8 mouse cellular contexts compared by ENCODE assay signal in genomic region chr2:104750611-104751010, GRCm38 (mm10). TPM values are rescaled to one million over a fixed set of nuclear protein-coding genes. Genes with fewer than 3 reads are reported as not detected.
DNase-seq lines count a peak whose midpoint lies in the region; TF ChIP-seq lines count a peak whose summit lies in the region.

No protein-coding gene starts in this region.

- H3K27ac ChIP-seq in left cerebral cortex, adult 2 months, result no peak overlapping the region

- DNase-seq in adrenal gland, postnatal 14 days, result peak; percentile 46
- DNase-seq in adrenal gland, adult 8-10 months, result no peak
- no peak for DNase-seq in left cerebral cortex, adult 2 months (ENCODE audit: extremely low spot score in 1 of 2, low spot score in 2 of 2)
- no peak for DNase-seq in left cerebral cortex, adult 18-20 months (ENCODE audit: low spot score in 2 of 2)
- DNase-seq in brain, adult 2 months (ENCODE audit: low read depth, low spot score), result peak; percentile 65
- peak; percentile 22 for DNase-seq in lung, postnatal 10 days
- DNase-seq in frontal cortex, postnatal 25 days (ENCODE audit: low spot score in 2 of 2), result no peak
- no peak for DNase-seq in gastrocnemius, postnatal 4 days (ENCODE audit: low spot score in 2 of 2)

- intact Hi-C loops in left cerebral cortex, adult 2 months (cut with DNase I), result no loop called here

- peak; percentile 52 for TF ChIP-seq CTCF in left cerebral cortex, adult 2 months (IDR thresholded peaks at IDR 0.05)

- H3K4me3 ChIP-seq in left cerebral cortex, adult 2 months, result no peak overlapping the region

RNA-seq across cellular contexts. Expression of gene Depdc7, which starts 7.9 kb away (rescaled TPM):
- 1.8 and 5.2 TPM in 2 replicates for total RNA-seq in adrenal gland, postnatal 14 days (2021)
- total RNA-seq in adrenal gland, adult 8-10 months (2022), result 1 to 10 TPM; 1.3 to 2.3 (median 1.8) TPM
- total RNA-seq in left cerebral cortex, adult 2 months (2021), result 1 to 10 TPM in 1 of 2 experiments, under 1 TPM in 1; 0.63 to 1.4 TPM
- total RNA-seq in left cerebral cortex, adult 18-20 months (2021), result 1 to 10 TPM; 1.4 to 1.5 TPM
- total RNA-seq in gastrocnemius, postnatal 4 days (2021), result 1 to 10 TPM; 2.4 to 3.3 TPM

RNA-seq across cellular contexts. Expression of gene Pin1rt1, which starts 34.4 kb away (rescaled TPM):
- not detected in 2 replicates for total RNA-seq in adrenal gland, postnatal 14 days (2021)
- total RNA-seq in adrenal gland, adult 8-10 months (2022), result not detected
- not detected for total RNA-seq in left cerebral cortex, adult 2 months (2021)
- total RNA-seq in left cerebral cortex, adult 18-20 months (2021), result not detected
- total RNA-seq in gastrocnemius, postnatal 4 days (2021), result not detected

RNA-seq across cellular contexts. Expression of gene Tcp11l1, which starts 38.6 kb away (rescaled TPM):
- 9.0 and 10.6 TPM in 2 replicates for total RNA-seq in adrenal gland, postnatal 14 days (2021)
- 10 to 100 TPM; 13.2 to 27.1 (median 21.2) TPM for total RNA-seq in adrenal gland, adult 8-10 months (2022)
- 10 to 100 TPM; 41.5 to 42.6 TPM for total RNA-seq in left cerebral cortex, adult 2 months (2021)
- total RNA-seq in left cerebral cortex, adult 18-20 months (2021), result 10 to 100 TPM; 31.3 to 34.5 TPM
- total RNA-seq in gastrocnemius, postnatal 4 days (2021), result 1 to 10 TPM; 7.1 to 9.5 TPM

Comparison
In these comparisons a context has a peak if more than half of its experiments do, and no peak if none do; other contexts are left out.
1. DNase-seq: peak in adrenal gland, postnatal 14 days (single experiment), brain, adult 2 months (single experiment) and lung, postnatal 10 days (single experiment); none in adrenal gland, adult 8-10 months (single experiment), left cerebral cortex, adult 2 months (0 of 2), left cerebral cortex, adult 18-20 months (0 of 2), frontal cortex, postnatal 25 days (0 of 2) and gastrocnemius, postnatal 4 days (0 of 2).